Mouse (Mus musculus): ENCODE data around the gene Btbd9. TPM values are rescaled to one million over a fixed set of nuclear protein-coding genes. Genes with fewer than 3 reads are reported as not detected.
A peak's percentile ranks its signal among the peaks of the same experiment; 100 is the strongest.

Gene Btbd9
- polyA plus RNA-seq, 1 experiment from 2014 or later = 56.0 TPM

DNA sequence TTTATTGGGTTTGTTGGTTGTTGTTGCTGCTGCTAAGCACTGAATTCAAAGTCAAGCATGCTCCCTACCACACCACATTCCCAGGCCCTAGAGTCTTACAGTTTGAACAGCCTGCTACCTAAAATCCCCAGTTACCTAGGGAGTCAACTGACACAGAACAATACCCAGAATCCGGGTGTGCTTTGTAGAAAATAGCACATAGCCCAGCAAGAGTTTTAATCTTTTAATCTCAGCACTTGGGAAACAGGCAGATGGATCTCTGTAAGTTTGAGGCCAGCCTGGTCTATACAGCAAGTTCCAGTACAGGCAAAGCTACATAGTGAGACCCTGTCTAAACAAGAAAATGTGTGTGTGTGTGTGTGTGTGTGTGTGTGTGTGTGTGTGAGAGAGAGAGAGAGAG, 34.5 kb upstream of the Btbd9 start:
- Histone ChIP-seq H3K9ac (no peak overlapping the region), H3K27me3 (replicated peaks) (no peaks in the 10 kb centered on the region), H3K36me3 (0 out of 2 replicates have a peak, but pooled peaks cover 4% of the 10 kb centered on the region), H3K4me1 (peaks cover 16% of the 10 kb centered on the region), H3K27ac (no peak overlapping the region), H3K9me3 (no peaks in the 10 kb centered on the region), H3K4me3 (replicated peaks) (no peak overlapping the region), H3K4me2 (peak overlapping the region; percentile 2; the same call in 1 of the 2 replicates)
- no peak for ATAC-seq (ENCODE audit: insufficient read depth, low FRiP score, low read depth)
- 65% methylated on average over 1 of the region's 1 CpGs for WGBS

DNA sequence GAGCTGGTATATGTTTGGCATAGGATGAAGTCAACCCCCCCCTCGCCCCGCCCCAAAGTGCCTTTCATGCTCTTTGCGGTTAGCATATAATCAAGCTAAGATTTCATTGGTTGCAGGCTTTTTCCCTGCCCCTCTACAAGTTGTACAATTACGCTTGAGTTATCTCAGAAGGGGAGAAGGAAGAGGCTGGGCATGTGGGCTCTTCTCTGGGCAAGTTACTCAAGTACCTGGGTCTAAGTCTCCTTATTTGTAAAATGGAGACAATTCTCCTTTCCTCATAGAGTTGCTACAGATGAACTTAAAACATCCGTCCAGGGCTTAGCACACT, 33.7 kb upstream of the Btbd9 start:
- no peaks in the 10 kb centered on the region for H3K9me3 ChIP-seq
- 96% methylated on average over 5 of the region's 5 CpGs for WGBS
- peaks cover 16% of the 10 kb centered on the region for H3K4me1 ChIP-seq
- H3K27ac ChIP-seq = no peak overlapping the region
- no peak overlapping the region for H3K9ac ChIP-seq
- no peak for ATAC-seq (ENCODE audit: insufficient read depth, low FRiP score, low read depth)
- 0 out of 2 replicates have a peak, but pooled peaks cover 4% of the 10 kb centered on the region for H3K36me3 ChIP-seq
- no peak overlapping the region; the same call in 1 of the 2 replicates for H3K4me2 ChIP-seq
- H3K4me3 ChIP-seq (replicated peaks) = no peak overlapping the region
- H3K27me3 ChIP-seq (replicated peaks) = no peaks in the 10 kb centered on the region

DNA sequence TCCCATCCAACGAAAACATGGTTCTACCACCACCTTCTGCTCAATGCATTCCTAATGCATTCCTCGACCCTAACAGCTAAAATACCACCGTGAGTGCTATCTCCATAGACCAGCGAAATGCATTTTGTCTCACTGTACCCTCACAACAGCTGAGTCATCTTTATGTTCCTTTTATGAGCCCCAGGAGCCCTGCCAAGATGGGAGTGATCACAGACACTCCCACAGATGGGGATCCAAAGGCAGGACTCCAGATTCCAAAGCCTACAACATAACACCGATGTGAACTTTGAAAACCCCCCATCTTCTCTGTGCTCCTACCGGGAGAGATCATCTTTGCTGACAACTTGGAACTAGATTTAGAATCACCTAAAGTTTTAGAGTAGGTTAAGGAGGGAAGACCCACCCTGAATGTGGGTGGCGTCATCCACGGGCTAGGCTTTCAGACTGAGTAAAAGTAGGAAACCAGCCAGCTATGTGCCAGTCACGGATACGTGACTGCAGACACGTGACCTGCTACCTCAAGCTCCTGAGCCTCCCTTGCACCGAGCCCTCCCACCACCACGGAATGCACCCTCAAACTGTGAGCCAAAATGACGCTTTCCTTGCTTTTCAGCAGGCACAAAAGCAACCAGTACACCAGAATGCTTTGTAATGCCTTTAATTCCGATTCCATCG, 33.2 kb upstream of the Btbd9 start:
- no peaks in the 10 kb centered on the region for H3K9me3 ChIP-seq
- ATAC-seq (ENCODE audit: insufficient read depth, low FRiP score, low read depth) = no peak
- no peak overlapping the region; the same call in 1 of the 2 replicates for H3K4me2 ChIP-seq
- H3K36me3 ChIP-seq = 0 out of 2 replicates have a peak, but pooled peaks cover 4% of the 10 kb centered on the region
- peaks cover 16% of the 10 kb centered on the region for H3K4me1 ChIP-seq
- no peaks in the 10 kb centered on the region for H3K27me3 ChIP-seq (replicated peaks)
- WGBS = 81% methylated on average over 16 of the region's 16 CpGs
- no peak overlapping the region for H3K27ac ChIP-seq
- H3K9ac ChIP-seq = no peak overlapping the region
- no peak overlapping the region for H3K4me3 ChIP-seq (replicated peaks)

DNA sequence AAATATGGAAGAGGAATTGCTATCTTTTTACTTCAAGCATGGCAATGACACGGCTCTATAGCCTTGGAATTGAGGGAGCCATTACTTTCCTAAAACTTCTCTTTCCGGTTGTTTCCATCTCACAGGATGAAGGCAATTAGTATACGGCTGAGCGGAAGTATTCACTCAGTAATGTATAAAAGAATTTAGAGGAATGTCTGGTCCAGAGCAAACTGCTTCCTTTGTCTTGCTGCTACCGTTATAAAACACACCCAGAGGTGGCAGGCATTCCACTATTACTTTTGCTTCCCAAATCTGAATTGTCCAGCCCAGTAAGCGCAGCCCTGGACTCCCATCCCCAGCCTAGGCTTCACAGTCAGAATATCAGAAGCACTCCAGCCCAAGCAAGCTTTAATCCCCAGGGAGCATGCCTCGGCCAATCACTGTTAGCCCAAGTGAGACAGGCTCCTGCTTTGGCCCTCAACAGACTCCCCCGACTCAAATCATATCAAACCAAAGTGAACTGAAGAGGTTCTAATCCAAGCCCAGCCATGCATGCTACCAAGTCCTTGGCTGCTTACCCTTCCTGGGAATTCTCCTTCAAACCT, 31.7 kb upstream of the Btbd9 start:
- H3K4me2 ChIP-seq = no peak overlapping the region
- no peak overlapping the region for H3K9ac ChIP-seq
- no peaks in the 10 kb centered on the region for H3K9me3 ChIP-seq
- no peak overlapping the region for H3K4me3 ChIP-seq (replicated peaks)
- no peak for ATAC-seq (ENCODE audit: insufficient read depth, low FRiP score, low read depth)
- H3K27ac ChIP-seq = no peak overlapping the region
- WGBS = 73% methylated on average over 8 of the region's 8 CpGs
- H3K27me3 ChIP-seq (replicated peaks) = no peaks in the 10 kb centered on the region
- peaks cover 16% of the 10 kb centered on the region for H3K4me1 ChIP-seq
- H3K36me3 ChIP-seq = peaks cover 11% of the 10 kb centered on the region; the same call in 1 of the 2 replicates

DNA sequence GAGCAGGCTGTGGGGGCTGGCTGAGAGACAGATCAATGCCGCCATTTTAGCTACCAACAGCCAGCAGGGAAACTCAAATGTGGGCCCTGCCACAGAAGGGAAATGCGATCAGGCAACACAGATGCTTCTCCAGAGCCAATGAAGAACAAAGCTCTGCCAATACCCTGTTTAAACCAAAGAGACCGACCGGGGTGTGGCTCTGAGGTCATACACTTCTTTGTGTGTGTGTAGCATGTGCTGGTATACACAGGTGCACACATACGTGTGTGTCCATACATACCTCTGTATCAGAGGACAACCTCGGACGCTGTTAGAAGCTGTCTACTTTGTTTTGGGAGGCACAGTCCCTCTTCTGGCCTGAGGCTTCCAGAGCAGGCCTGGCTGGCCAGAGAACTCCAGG, 31.0 kb upstream of the Btbd9 start:
- Histone ChIP-seq H3K9me3 (no peaks in the 10 kb centered on the region), H3K27ac (peak overlapping the region; percentile 44; the same call in 1 of the 2 replicates), H3K4me2 (no peak overlapping the region), H3K27me3 (replicated peaks) (no peaks in the 10 kb centered on the region), H3K4me3 (replicated peaks) (no peak overlapping the region), H3K9ac (no peak overlapping the region), H3K36me3 (peaks cover 18% of the 10 kb centered on the region), H3K4me1 (peaks cover 16% of the 10 kb centered on the region)
- ATAC-seq (ENCODE audit: insufficient read depth, low FRiP score, low read depth) = no peak
- 84% methylated on average over 7 of the region's 7 CpGs for WGBS

DNA sequence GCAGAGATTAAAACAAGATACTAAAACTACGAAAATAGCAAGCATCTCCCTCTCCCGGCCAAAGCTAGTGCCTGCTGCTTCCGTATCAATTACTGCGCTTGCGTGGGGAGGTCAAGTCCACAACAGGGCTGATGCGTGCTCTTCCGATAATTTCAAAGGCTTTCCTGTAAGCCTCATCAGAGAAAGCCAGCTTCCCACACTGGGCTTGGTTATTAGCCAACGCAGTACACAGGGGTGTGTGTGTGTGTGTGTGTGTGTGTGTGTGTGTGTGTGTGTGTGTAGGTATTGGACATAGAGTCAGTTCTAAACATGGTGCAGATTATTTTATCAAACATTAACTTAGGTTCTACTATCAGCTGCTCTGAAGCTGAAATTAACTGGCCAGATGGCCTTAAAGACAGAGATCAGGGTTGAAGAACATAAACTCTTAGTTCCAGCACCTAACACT, 30.4 kb upstream of the Btbd9 start:
- Histone ChIP-seq H3K4me2 (no peak overlapping the region), H3K27ac (peak overlapping the region; percentile 44; the same call in 1 of the 2 replicates), H3K4me3 (replicated peaks) (no peak overlapping the region), H3K9me3 (no peaks in the 10 kb centered on the region), H3K27me3 (replicated peaks) (no peaks in the 10 kb centered on the region), H3K36me3 (peaks cover 20% of the 10 kb centered on the region), H3K4me1 (peaks cover 16% of the 10 kb centered on the region), H3K9ac (no peak overlapping the region)
- 81% methylated on average over 8 of the region's 8 CpGs for WGBS
- ATAC-seq (ENCODE audit: insufficient read depth, low FRiP score, low read depth) = no peak

DNA sequence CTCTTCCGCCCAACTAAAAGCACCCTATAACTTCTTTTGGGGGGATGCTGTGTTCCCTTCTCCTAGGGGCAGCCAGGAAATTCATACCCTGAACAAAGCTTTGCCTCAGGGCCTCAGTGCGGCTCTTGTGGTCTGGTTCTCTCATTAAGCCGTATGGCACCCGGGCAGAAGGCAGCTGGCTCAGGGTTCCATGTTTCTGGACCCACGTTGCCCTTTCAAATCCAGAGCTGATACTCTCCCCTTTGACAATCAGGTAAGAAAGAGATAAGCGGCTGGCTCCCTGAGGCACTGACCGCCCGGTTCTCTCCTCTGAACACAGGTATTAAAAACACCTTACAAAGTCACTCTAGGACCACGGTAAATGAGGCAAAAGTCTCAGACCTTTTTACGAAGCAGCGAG, 29.9 kb upstream of the Btbd9 start:
- Histone ChIP-seq H3K36me3 (peaks cover 20% of the 10 kb centered on the region), H3K4me3 (replicated peaks) (no peak overlapping the region), H3K27me3 (replicated peaks) (no peaks in the 10 kb centered on the region), H3K27ac (peak overlapping the region; percentile 11; the same call in 1 of the 2 replicates), H3K9me3 (no peaks in the 10 kb centered on the region), H3K9ac (no peak overlapping the region), H3K4me1 (peaks cover 16% of the 10 kb centered on the region), H3K4me2 (no peak overlapping the region)
- WGBS = 87% methylated on average over 11 of the region's 11 CpGs
- no peak for ATAC-seq (ENCODE audit: insufficient read depth, low FRiP score, low read depth)

DNA sequence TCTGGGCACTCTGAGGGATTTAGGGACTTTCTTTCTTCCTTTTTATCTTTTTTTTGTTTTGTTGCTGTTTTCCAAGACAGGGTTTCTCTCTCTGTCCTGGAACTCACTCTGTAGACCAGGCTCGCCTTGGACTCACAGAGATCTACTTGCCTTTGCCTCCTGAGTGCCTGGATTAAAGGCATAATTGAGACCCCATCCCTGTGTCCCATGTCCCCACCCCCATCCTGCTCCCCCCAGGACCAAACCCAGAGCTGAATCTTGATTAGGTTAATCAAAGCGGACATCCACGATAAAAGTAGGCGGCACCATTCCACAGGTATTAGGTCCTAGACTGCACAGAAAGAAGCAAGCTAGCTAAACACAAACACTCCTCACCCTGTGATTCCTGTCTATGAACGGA, 28.7 kb upstream of the Btbd9 start:
- no peak overlapping the region for H3K4me3 ChIP-seq (replicated peaks)
- WGBS = 91% methylated on average over 5 of the region's 5 CpGs
- no peak overlapping the region for H3K27ac ChIP-seq
- no peak for ATAC-seq (ENCODE audit: insufficient read depth, low FRiP score, low read depth)
- no peak overlapping the region for H3K9ac ChIP-seq
- H3K36me3 ChIP-seq = peaks cover 20% of the 10 kb centered on the region
- no peaks in the 10 kb centered on the region for H3K9me3 ChIP-seq
- H3K27me3 ChIP-seq (replicated peaks) = no peaks in the 10 kb centered on the region
- no peak overlapping the region for H3K4me2 ChIP-seq
- H3K4me1 ChIP-seq = peaks cover 16% of the 10 kb centered on the region

DNA sequence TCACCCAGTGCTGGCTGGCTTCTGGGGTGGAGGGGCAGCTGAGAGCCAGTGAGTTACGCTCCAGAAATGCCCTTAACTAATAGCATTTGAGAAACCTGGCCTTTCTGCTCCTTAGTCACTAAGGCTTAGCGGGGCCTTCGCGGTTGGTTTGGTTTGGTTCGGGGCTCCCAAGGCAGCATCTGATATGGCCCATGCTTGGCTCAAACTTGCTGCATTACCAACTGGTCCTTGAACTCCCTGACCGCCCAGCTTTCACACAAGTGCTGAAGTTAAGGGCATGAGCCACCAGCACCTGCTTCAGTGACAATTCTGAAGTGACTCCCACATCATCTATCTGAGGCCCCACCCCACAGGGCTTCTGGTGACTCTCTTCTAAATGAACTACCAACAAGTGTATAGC, 28.0 kb upstream of the Btbd9 start:
- 95% methylated on average over 6 of the region's 6 CpGs for WGBS
- Histone ChIP-seq H3K36me3 (peaks cover 20% of the 10 kb centered on the region), H3K9ac (no peak overlapping the region), H3K27me3 (replicated peaks) (no peaks in the 10 kb centered on the region), H3K27ac (no peak overlapping the region), H3K4me2 (no peak overlapping the region), H3K4me1 (peaks cover 8% of the 10 kb centered on the region), H3K4me3 (replicated peaks) (no peak overlapping the region), H3K9me3 (no peaks in the 10 kb centered on the region)
- ATAC-seq (ENCODE audit: insufficient read depth, low FRiP score, low read depth) = no peak

DNA sequence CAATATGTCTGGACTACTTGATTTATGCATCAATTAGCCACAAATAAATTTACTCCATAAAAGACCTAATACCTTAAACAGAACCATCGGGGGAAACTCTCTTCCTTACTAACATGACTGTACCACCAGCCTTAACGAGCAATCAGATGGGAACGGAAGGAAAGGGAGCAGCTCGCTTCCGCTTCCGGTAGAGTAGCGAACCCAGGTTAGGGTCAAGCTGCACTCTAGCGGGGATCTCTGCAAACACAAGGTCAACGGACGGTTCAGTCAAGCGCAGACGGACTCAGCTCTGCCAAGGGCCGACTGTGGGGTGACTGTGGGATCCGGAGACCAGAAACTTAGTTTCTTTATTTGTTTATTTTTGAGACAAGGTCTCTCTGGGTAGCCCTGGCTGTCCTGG, 25.9 kb upstream of the Btbd9 start:
- Histone ChIP-seq H3K36me3 (peaks cover 34% of the 10 kb centered on the region), H3K27ac (no peak overlapping the region), H3K4me3 (replicated peaks) (no peak overlapping the region), H3K4me1 (peaks cover 4% of the 10 kb centered on the region), H3K9me3 (no peaks in the 10 kb centered on the region), H3K27me3 (replicated peaks) (no peaks in the 10 kb centered on the region), H3K4me2 (no peak overlapping the region), H3K9ac (no peak overlapping the region)
- no peak for ATAC-seq (ENCODE audit: insufficient read depth, low FRiP score, low read depth)
- 89% methylated on average over 14 of the region's 14 CpGs for WGBS

DNA sequence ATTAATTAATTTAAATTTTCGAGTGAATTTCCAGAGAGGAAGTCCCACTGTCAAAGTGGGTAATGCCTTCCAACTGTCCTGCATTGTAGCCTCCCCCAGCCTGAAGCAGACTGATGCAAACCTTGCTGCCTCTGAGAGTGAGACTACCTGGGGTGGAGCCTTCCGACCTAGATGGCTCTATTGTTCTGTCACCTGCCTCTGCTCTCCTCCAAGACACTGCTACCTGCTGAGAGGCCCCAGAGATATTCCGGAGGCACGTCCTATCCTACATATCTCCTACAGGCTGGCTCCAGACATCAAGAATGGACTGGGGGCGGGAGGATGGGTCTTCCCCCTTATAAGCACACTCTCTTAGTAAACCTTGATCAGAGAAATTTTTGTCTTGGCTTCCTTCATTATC, 22.0 kb upstream of the Btbd9 start:
- 78% methylated on average over 5 of the region's 5 CpGs for WGBS
- no peaks in the 10 kb centered on the region for H3K4me1 ChIP-seq

DNA sequence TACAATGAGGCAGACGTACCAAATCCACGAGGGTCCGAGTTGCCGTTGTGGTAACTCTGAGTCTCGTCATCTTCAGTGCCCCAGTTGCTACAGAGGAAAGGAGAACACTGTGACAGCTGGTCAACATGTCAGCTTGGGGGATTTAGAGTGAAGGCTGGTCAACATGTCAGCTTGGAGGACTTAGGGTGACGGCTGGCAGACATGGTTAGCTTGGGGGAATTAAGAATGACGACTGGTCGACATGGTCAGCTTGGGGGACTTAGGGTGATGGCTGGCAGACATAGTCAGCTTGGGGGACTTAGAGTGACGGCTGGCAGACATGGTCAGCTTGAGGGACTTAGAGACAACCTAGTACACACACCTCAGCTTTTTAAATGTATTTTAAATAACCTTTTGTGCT, 21.5 kb upstream of the Btbd9 start:
- WGBS = 95% methylated on average over 9 of the region's 9 CpGs

More for the DNA sequence above, 22.0 kb upstream of the Btbd9 start:
- Histone ChIP-seq H3K9ac (no peak overlapping the region), H3K9me3 (no peaks in the 10 kb centered on the region), H3K4me3 (replicated peaks) (no peak overlapping the region), H3K27me3 (replicated peaks) (no peaks in the 10 kb centered on the region), H3K36me3 (peaks cover 46% of the 10 kb centered on the region), H3K27ac (no peak overlapping the region), H3K4me2 (no peak overlapping the region)
- no peak for ATAC-seq (ENCODE audit: insufficient read depth, low FRiP score, low read depth)

More for the DNA sequence above, 21.5 kb upstream of the Btbd9 start:
- no peak overlapping the region for H3K4me3 ChIP-seq (replicated peaks)
- no peaks in the 10 kb centered on the region for H3K9me3 ChIP-seq
- no peak for ATAC-seq (ENCODE audit: insufficient read depth, low FRiP score, low read depth)
- peaks cover 41% of the 10 kb centered on the region for H3K36me3 ChIP-seq
- no peak overlapping the region for H3K27ac ChIP-seq
- H3K9ac ChIP-seq = no peak overlapping the region
- no peaks in the 10 kb centered on the region for H3K27me3 ChIP-seq (replicated peaks)
- no peak overlapping the region for H3K4me2 ChIP-seq
- H3K4me1 ChIP-seq = no peaks in the 10 kb centered on the region
